8 mouse cellular contexts compared by ENCODE assay signal in the genomic region with DNA sequence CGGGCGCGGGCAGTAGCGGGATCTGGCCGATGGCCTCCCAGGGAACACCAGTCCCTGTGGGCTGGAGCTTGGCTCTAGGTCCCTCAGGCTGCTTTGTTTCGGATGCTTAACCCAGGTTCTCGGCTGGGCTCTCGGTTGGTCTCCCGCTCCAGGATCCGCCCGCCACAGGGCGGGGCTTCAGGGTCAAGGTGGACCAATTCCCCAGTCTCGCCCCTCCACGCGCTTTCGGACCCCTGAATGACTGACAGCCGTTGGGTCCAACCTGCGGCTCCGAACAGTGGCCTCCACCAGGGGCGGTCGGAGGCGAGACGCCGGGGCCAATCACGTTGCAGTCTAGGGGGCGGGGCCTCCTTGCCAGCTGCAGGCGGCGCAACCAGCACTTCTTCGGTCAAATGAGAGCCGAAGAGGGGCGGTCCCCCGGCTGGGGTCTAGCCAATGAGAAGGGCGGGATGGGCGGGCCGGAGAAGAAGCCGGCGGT. TPM values are rescaled to one million over a fixed set of nuclear protein-coding genes. Genes with fewer than 3 reads are reported as not detected.
DNase-seq lines count a peak whose midpoint lies in the region; ATAC-seq and TF ChIP-seq lines count a peak whose summit lies in the region.

No protein-coding gene starts in this region.

- DNase-seq in 3134 (ENCODE audit: extremely low read depth, insufficient read length, low spot score) = peak; percentile 99
- DNase-seq in adrenal gland, postnatal 36 days = peak; percentile 100
- peak; percentile 99 to 100 for DNase-seq in heart, adult 18-20 months
- peak; percentile 100 for DNase-seq in kidney, adult 2 months
- DNase-seq in spleen, adult 2 months (ENCODE audit: low read depth in 1 of 2, low spot score in 2 of 2) = peak; percentile 93 to 99

- no peaks in the 10 kb centered on the region for H3K9me3 ChIP-seq in embryonic facial prominence, embryonic 13.5 days
- H3K9me3 ChIP-seq in limb, embryonic 12.5 days = no peaks in the 10 kb centered on the region
- no peaks in the 10 kb centered on the region for H3K9me3 ChIP-seq in midbrain, embryonic 15.5 days

- peak overlapping the region; percentile 78 for H3K9ac ChIP-seq in embryonic facial prominence, embryonic 13.5 days
- peak overlapping the region; percentile 71 for H3K9ac ChIP-seq in limb, embryonic 12.5 days (replicated peaks)
- H3K9ac ChIP-seq in midbrain, embryonic 15.5 days = peak overlapping the region; percentile 50

- WGBS in embryonic facial prominence, embryonic 13.5 days = under 1% methylated on average over 37 of the region's 37 CpGs
- under 1% methylated on average over 37 of the region's 37 CpGs for WGBS in kidney, adult 2 months
- WGBS in limb, embryonic 12.5 days = under 1% methylated on average over 37 of the region's 37 CpGs
- WGBS in midbrain, embryonic 15.5 days = under 1% methylated on average over 37 of the region's 37 CpGs
- WGBS in spleen, adult 2 months = under 1% methylated on average over 33 of the region's 37 CpGs

- peak overlapping the region; percentile 82 for H3K4me3 ChIP-seq in embryonic facial prominence, embryonic 13.5 days
- peak overlapping the region; percentile 91 for H3K4me3 ChIP-seq in kidney, adult 2 months (ENCODE audit: insufficient read depth, low read depth, low read length)
- peak overlapping the region; percentile 84 for H3K4me3 ChIP-seq in limb, embryonic 12.5 days (replicated peaks)
- H3K4me3 ChIP-seq in midbrain, embryonic 15.5 days = peak overlapping the region; percentile 97
- peak overlapping the region; percentile 98 for H3K4me3 ChIP-seq in spleen, adult 2 months (ENCODE audit: extremely low read depth, insufficient read depth, insufficient read length)

- H3K36me3 ChIP-seq in embryonic facial prominence, embryonic 13.5 days = no peaks in the 10 kb centered on the region
- no peaks in the 10 kb centered on the region for H3K36me3 ChIP-seq in kidney, adult 2 months (ENCODE audit: control insufficient read depth, insufficient read depth, low read length)
- H3K36me3 ChIP-seq in limb, embryonic 12.5 days = no peaks in the 10 kb centered on the region
- H3K36me3 ChIP-seq in midbrain, embryonic 15.5 days (replicated peaks) = no peaks in the 10 kb centered on the region
- no peaks in the 10 kb centered on the region for H3K36me3 ChIP-seq in spleen, adult 2 months (ENCODE audit: control insufficient read depth, insufficient read depth, low read length)

- ATAC-seq in embryonic facial prominence, embryonic 13.5 days (ENCODE audit: insufficient number of reproducible peaks, insufficient read depth, low FRiP score, low TSS enrichment, low read depth) = peak; percentile 96
- ATAC-seq in limb, embryonic 12.5 days (ENCODE audit: insufficient number of reproducible peaks, insufficient read depth, low FRiP score, low TSS enrichment, low read depth) = peak; percentile 97
- peak; percentile 96 for ATAC-seq in midbrain, embryonic 15.5 days (replicated peaks)

- 0 out of 2 replicates have a peak, but pooled peaks have one; percentile 11 for TF ChIP-seq CTCF in kidney, adult 2 months (conservative IDR thresholded peaks at IDR 0.05; ENCODE audit: insufficient read depth, insufficient read length, low read depth, low read length)
- TF ChIP-seq CTCF in spleen, adult 2 months (IDR thresholded peaks at IDR 0.05; ENCODE audit: extremely low read depth, insufficient read depth, insufficient read length, insufficient replicate concordance) = 0 out of 2 replicates have a peak, but pooled peaks have one; percentile 6

- peaks cover 7% of the 10 kb centered on the region for H3K4me1 ChIP-seq in embryonic facial prominence, embryonic 13.5 days
- H3K4me1 ChIP-seq in kidney, adult 2 months (ENCODE audit: control insufficient read depth, insufficient read depth, low read length) = peaks cover 5% of the 10 kb centered on the region
- peaks cover 2% of the 10 kb centered on the region; the same call in 1 of the 2 replicates for H3K4me1 ChIP-seq in limb, embryonic 12.5 days (replicated peaks)
- H3K4me1 ChIP-seq in midbrain, embryonic 15.5 days = peaks cover 19% of the 10 kb centered on the region
- H3K4me1 ChIP-seq in spleen, adult 2 months (ENCODE audit: control insufficient read depth, insufficient read depth, insufficient read length) = no peaks in the 10 kb centered on the region; the same call in 1 of the 2 replicates

- H3K27ac ChIP-seq in embryonic facial prominence, embryonic 13.5 days = peak overlapping the region; percentile 95
- H3K27ac ChIP-seq in kidney, adult 2 months (ENCODE audit: insufficient read depth, low read depth, low read length) = peak overlapping the region; percentile 63
- H3K27ac ChIP-seq in limb, embryonic 12.5 days = peak overlapping the region; percentile 96
- peak overlapping the region; percentile 96 for H3K27ac ChIP-seq in midbrain, embryonic 15.5 days
- no peak overlapping the region for H3K27ac ChIP-seq in spleen, adult 2 months (ENCODE audit: insufficient read depth, low read length)

- peak overlapping the region; percentile 95 for H3K4me2 ChIP-seq in embryonic facial prominence, embryonic 13.5 days
- H3K4me2 ChIP-seq in limb, embryonic 12.5 days = peak overlapping the region; percentile 97
- peak overlapping the region; percentile 91 for H3K4me2 ChIP-seq in midbrain, embryonic 15.5 days

- peak; percentile 71 for TF ChIP-seq POLR2A in kidney, adult 2 months (IDR thresholded peaks at IDR 0.05; ENCODE audit: low read depth, low read length)
- no peak for TF ChIP-seq POLR2A in spleen, adult 2 months (IDR thresholded peaks at IDR 0.05; ENCODE audit: low read depth, low read length)

- H3K27me3 ChIP-seq in embryonic facial prominence, embryonic 13.5 days = no peaks in the 10 kb centered on the region
- no peaks in the 10 kb centered on the region for H3K27me3 ChIP-seq in kidney, adult 2 months (replicated peaks; ENCODE audit: control insufficient read depth, insufficient read depth, low read length)
- no peaks in the 10 kb centered on the region for H3K27me3 ChIP-seq in limb, embryonic 12.5 days
- H3K27me3 ChIP-seq in midbrain, embryonic 15.5 days (replicated peaks) = no peaks in the 10 kb centered on the region
- peaks cover 1% of the 10 kb centered on the region; the same call in 1 of the 2 replicates for H3K27me3 ChIP-seq in spleen, adult 2 months (ENCODE audit: control insufficient read depth, insufficient read depth, low read length)

RNA-seq across cellular contexts. Expression of gene Dcun1d4, which starts 9.8 kb away (rescaled TPM):
- total RNA-seq in adrenal gland, postnatal 36 days (2021) = 10 to 100 TPM; 37.9 to 57.2 TPM
- polyA plus RNA-seq in embryonic facial prominence, embryonic 13.5 days (2015; fragmentation: Nextera tagmentation; extraction: Ambion mirVana) = 28.6 and 30.8 TPM in 2 replicates
- total RNA-seq in heart, adult 18-20 months (2021) = 10 to 100 TPM; 16.3 to 18.8 TPM
- 12.3 and 14.2 TPM in 2 replicates for polyA plus RNA-seq in kidney, adult 2 months (2012; rRNA removed)
- polyA plus RNA-seq in limb, embryonic 12.5 days (2016; fragmentation: Nextera tagmentation; extraction: Ambion mirVana) = 42.2 and 43.3 TPM in 2 replicates
- polyA plus RNA-seq in midbrain, embryonic 15.5 days (2015; fragmentation: Nextera tagmentation; extraction: Ambion mirVana) = 46.7 and 52.2 TPM in 2 replicates
- 1.2 and 1.3 TPM in 2 replicates for polyA plus RNA-seq in spleen, adult 2 months (2012; rRNA removed)
